Mouse (Mus musculus) ovary, postnatal 14 days (tissue): ENCODE measurements around the gene Bcl7b.

Experiments
- DNase-seq: peaks from one replicate; pipeline ENCODE4 v3.0.0; 2022; ENCODE audit warnings: low spot score

The Bcl7b gene

DNA sequence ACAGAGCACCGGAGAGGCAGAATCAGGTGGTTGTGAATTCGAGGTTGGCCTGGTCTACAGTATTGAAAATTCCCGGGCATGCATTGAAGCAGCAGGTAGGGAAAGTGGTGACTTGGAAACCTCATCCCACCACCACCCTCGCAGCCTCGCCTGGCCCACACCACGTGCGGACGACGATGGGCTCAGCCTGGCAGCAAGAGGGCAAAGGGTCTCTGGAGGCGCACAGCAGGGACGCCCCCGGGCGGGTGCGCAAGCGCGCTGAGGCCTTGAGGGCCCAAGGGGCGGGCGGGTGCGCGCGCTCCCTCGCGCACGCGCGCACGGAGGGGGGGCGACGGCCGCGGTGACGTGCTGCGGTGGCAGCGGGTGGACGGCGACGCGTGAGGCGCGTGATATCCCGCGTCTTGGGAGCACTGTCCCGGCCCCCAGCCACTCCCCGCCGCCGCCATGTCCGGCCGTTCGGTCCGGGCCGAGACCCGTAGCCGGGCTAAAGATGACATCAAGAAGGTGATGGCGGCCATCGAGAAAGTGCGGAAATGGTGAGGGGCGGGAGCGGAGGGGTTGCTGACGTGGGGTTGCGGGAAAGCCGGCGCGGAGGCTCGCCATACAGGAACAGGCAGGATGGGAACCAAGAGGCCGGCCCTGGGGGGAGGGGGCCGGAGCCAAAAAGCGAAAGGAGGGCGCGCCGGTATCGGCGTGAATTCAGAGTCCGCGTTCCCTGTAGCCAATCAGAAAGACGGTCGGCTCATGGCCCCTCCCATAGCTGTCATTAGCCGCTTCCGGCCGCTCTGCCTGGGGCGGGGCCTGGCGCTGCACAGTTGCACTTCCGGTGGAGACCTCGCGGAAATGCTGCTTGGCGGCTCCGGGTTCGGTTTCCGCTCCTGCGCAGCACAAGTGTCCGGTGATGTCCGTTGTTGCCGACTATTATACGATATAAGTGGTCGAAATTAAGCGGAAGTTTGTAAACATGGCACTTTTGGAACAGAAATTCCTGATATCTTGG lies at the start of gene Bcl7b:
Gene Bcl7b, plus strand, starts transcription at position 221 of the 1,000 bp plus-strand sequence.
- DNase-seq: peak; percentile 87

- DNase-seq: peak; percentile 60
These were observed 49.4 kb upstream of the Bcl7b start for GRCm38 (mm10) chr5:135118589-135119081.

- DNase-seq: no peak
These were observed 47.3 kb upstream of the Bcl7b start for GRCm38 (mm10) chr5:135120753-135121152.

GRCm38 (mm10) chr5:135126121-135126520 lies 42.0 kb upstream of the Bcl7b start:
- no peak for DNase-seq

DNA sequence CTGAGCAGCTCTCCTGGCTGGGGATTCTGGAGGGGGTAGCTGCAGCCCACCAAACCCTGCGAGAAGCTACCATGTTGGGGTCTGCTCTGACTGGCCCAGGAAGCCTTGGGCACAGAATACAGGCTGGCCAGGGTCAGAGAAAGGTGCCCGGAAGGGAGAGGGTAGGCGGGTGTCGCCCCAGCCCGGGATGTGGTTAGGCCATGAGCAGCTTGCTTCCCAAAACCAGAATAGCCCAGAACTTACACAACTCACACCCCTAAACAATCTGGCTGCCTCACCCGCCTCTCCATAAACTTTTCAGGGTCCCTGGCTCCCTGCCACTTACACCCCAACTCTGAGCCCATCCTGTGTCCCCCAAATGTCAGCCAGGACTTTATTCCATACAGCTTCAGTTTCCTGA lies 40.4 kb upstream of the Bcl7b start:
- no peak for DNase-seq

GRCm38 (mm10) chr5:135129747-135130146 lies 38.3 kb upstream of the Bcl7b start:
- no peak for DNase-seq

DNA sequence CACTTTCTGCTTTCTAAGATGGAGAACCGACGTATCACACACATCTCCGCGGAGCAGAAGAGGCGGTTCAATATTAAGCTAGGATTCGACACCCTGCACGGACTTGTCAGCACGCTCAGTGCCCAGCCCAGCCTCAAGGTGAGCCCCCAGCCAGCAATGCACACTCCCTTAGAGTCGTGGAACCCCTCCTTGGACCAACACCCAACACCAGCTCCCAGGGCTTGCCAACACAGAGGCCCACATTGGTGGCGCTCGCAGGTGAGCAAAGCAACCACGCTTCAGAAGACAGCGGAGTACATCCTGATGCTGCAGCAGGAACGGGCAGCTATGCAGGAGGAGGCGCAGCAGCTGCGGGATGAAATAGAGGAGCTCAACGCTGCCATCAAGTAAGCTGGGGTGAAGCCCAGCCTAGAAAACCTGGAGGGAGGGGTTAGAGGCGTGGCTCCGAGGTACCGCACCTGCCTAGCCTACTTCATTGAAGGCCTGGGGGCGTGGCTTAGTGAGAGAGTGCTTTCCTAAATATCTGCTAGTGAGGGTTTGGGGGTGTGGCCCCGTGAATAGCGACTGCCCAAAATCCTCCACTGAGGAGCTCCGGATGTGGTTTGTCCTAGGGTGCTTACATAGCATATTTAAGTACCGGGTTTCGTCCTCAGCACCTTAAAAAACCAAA lies 34.2 kb upstream of the Bcl7b start:
- DNase-seq: no peak

- peak; percentile 14 for DNase-seq
These were observed 33.5 kb upstream of the Bcl7b start for GRCm38 (mm10) chr5:135134534-135134933.

- DNase-seq: no peak
These were observed 28.2 kb upstream of the Bcl7b start for GRCm38 (mm10) chr5:135139881-135140280.

GRCm38 (mm10) chr5:135144469-135144868 lies 23.6 kb upstream of the Bcl7b start:
- DNase-seq: no peak

GRCm38 (mm10) chr5:135145532-135145931 lies 22.6 kb upstream of the Bcl7b start:
- DNase-seq: no peak

DNA sequence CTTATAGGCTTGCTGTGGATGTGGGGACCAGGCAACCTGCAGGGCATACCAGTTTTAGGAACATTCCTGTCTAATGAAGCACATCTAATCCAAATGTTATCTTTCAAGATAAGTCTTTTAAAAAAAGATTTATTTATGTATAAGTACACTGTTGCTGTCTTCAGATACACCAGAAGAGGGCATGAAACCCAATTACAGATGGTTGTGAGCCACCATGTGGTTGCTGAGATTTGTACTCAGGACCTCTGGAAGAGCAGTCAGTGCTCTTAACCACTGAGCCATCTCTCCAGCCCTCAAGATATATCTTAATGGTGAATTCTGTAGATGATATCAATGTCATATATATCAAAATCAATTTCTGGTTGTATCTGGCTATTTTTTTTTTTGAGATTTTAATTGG lies 22.1 kb upstream of the Bcl7b start:
- no peak for DNase-seq

- DNase-seq: no peak
These were observed 19.4 kb upstream of the Bcl7b start for GRCm38 (mm10) chr5:135148715-135149052.

GRCm38 (mm10) chr5:135149053-135149819 lies 18.8 kb upstream of the Bcl7b start, which contains the start of gene Tbl2:
Tbl2 (plus strand) TSS chr5:135149657.
- DNase-seq: peak; percentile 98

GRCm38 (mm10) chr5:135149820-135150178 lies 18.3 kb upstream of the Bcl7b start:
- DNase-seq: no peak

GRCm38 (mm10) chr5:135156496-135156895 lies 11.6 kb upstream of the Bcl7b start:
- no peak for DNase-seq

GRCm38 (mm10) chr5:135161221-135161620 lies 6.9 kb upstream of the Bcl7b start:
- peak; percentile 39 for DNase-seq

GRCm38 (mm10) chr5:135161650-135162049 lies 6.4 kb upstream of the Bcl7b start:
- no peak for DNase-seq

DNA sequence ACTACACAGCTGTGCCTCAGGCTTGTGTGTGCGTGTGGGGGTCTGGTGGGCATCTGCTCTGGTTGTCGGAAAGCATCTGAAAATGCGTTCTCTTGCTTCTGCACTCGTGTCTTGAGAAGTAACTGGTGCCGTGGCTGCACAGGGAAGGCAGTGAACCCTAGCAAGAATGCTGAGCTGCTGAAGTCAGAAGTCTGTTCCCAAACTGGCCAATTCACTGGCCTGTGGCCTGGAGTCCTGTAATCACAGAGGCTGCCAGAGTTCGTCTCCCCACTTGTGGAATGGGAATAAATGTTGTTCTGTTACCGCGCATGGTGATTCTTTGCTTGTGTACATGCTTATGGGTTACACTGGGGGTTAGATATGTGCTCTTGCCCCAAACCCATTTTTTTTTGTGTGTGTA lies 5.7 kb upstream of the Bcl7b start:
- no peak for DNase-seq

- no peak for DNase-seq
These were observed 5.3 kb upstream of the Bcl7b start for GRCm38 (mm10) chr5:135162821-135163220.

- no peak for DNase-seq
These were observed 1.2 kb upstream of the Bcl7b start for GRCm38 (mm10) chr5:135166909-135167308.

DNA sequence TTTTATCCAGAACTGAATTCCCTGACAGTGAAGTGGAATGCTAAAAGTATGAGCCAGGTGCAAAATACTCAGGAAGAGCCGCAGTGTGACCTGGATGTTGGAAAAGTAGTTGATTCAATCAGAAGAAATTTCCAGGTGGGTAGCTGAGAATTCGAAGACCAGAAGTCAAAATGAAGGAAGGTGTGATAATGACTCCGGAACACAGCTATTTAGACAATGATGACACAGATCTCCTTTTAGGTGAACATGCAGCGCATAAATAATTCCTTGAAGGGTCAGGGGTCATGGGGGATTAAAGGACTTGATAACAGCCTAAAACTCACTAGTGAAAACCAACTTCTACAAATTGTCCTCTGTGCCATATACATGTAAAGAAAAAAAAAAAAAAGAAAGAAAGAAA lies 614 bp upstream of the Bcl7b start:
- no peak for DNase-seq
